8 mouse cellular contexts compared by ENCODE assay signal in the genomic region with DNA sequence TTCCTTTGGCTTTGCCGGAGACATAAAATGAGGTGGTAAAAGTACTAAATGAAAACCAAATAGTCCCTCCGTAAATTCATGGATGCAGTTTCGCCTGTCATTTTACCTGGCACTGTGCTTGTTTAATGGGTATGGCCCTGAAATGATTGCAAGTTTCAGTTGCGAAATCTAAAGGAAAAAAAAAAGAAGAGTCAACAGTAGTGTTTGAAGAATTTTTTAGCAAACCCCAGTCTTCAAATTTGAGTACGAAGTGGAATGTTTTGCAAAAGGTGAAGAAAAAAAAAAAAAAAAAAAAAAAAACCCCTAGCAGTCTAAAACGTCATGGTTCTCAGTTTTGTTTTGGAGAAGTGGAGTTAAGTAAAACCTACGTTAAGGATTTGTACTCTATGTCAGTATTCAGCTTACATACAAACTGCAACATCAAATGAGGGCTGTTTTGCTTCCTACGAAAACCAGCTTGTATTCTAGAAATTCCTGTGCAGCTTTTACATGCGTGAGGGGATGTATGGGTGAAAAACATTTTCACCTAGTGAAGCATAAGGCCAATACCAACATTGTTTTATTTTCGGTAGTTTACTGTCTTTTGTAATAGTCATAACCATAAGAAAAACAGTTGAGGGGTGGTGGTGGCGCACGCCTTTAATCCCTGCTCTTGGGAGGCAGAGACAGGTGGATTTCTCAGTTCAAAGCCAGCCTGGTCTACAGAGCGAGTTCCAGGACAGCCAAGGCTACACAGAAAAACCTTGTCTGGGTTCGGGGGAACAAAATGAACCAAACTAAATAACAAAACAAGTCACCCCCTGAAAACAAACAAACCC. TPM values are rescaled to one million over a fixed set of nuclear protein-coding genes. Genes with fewer than 3 reads are reported as not detected.
DNase-seq lines count a peak whose midpoint lies in the region; ATAC-seq and TF ChIP-seq lines count a peak whose summit lies in the region.

No protein-coding gene starts in this region.

- no peak for TF ChIP-seq POLR2A in liver, adult 2 months (IDR thresholded peaks at IDR 0.05; ENCODE audit: extremely low read depth, insufficient read depth, low read length)
- TF ChIP-seq POLR2A in bone marrow, adult 2 months (IDR thresholded peaks at IDR 0.05; ENCODE audit: borderline replicate concordance, control insufficient read depth, low read depth, low read length) = no peak

- no peaks in the 10 kb centered on the region for H3K27me3 ChIP-seq in liver, adult 2 months (ENCODE audit: control insufficient read depth, insufficient read depth, low read length)
- no peaks in the 10 kb centered on the region for H3K27me3 ChIP-seq in hindbrain, embryonic 12.5 days
- no peaks in the 10 kb centered on the region for H3K27me3 ChIP-seq in midbrain, embryonic 13.5 days

- H3K79me2 ChIP-seq in liver, adult 2 months (ENCODE audit: control insufficient read depth, insufficient read depth, low read length) = peaks cover 12% of the 10 kb centered on the region; the same call in 1 of the 2 replicates

- H3K9me3 ChIP-seq in hindbrain, embryonic 12.5 days (replicated peaks) = no peaks in the 10 kb centered on the region
- H3K9me3 ChIP-seq in midbrain, embryonic 13.5 days = no peaks in the 10 kb centered on the region

- ATAC-seq in hindbrain, embryonic 12.5 days (ENCODE audit: low FRiP score) = no peak
- ATAC-seq in midbrain, embryonic 13.5 days = no peak

- H3K36me3 ChIP-seq in liver, adult 2 months (ENCODE audit: control insufficient read depth, insufficient read depth, low read length) = peaks cover 2% of the 10 kb centered on the region; the same call in 1 of the 2 replicates
- H3K36me3 ChIP-seq in hindbrain, embryonic 12.5 days = no peaks in the 10 kb centered on the region
- H3K36me3 ChIP-seq in midbrain, embryonic 13.5 days = no peaks in the 10 kb centered on the region

- 7% methylated on average over 14 of the region's 14 CpGs for WGBS in liver, adult 2 months
- 16% methylated on average over 14 of the region's 14 CpGs for WGBS in bone marrow, adult 2 months
- WGBS in hindbrain, embryonic 12.5 days = 51% methylated on average over 14 of the region's 14 CpGs
- WGBS in midbrain, embryonic 13.5 days = 49% methylated on average over 14 of the region's 14 CpGs

- H3K4me2 ChIP-seq in hindbrain, embryonic 12.5 days (replicated peaks) = peak overlapping the region; percentile 54
- peak overlapping the region; percentile 70 for H3K4me2 ChIP-seq in midbrain, embryonic 13.5 days (replicated peaks)

- peaks cover 21% of the 10 kb centered on the region for H3K4me1 ChIP-seq in liver, adult 2 months (ENCODE audit: control insufficient read depth, insufficient read depth, low read length)
- no peaks in the 10 kb centered on the region; the same call in 1 of the 2 replicates for H3K4me1 ChIP-seq in bone marrow, adult 2 months (ENCODE audit: control insufficient read depth, insufficient read depth, low read length)
- H3K4me1 ChIP-seq in hindbrain, embryonic 12.5 days = peaks cover 4% of the 10 kb centered on the region; the same call in 1 of the 2 replicates
- H3K4me1 ChIP-seq in midbrain, embryonic 13.5 days (replicated peaks) = peaks cover 5% of the 10 kb centered on the region; the same call in 1 of the 2 replicates

- peak overlapping the region; percentile 57; the same call in 1 of the 2 replicates for H3K9ac ChIP-seq in liver, adult 2 months (ENCODE audit: low read depth, low read length)
- no peak overlapping the region for H3K9ac ChIP-seq in hindbrain, embryonic 12.5 days
- peak overlapping the region; percentile 83; the same call in 1 of the 2 replicates for H3K9ac ChIP-seq in midbrain, embryonic 13.5 days (replicated peaks)

- peak; percentile 93 for DNase-seq in liver, adult 2 months (ENCODE audit: extremely low read depth, low read depth, low spot score)
- DNase-seq in liver = no peak
- DNase-seq in retina, embryonic 14.5 days (ENCODE audit: low spot score) = no peak
- DNase-seq in kidney, adult 8-10 months = no peak
- no peak for DNase-seq in natural killer cell, adult 2 months (ENCODE audit: low spot score in 2 of 2)

- peak overlapping the region; percentile 96 for H3K27ac ChIP-seq in liver, adult 2 months (replicated peaks; ENCODE audit: insufficient read depth, low read depth, low read length)
- H3K27ac ChIP-seq in bone marrow, adult 2 months (ENCODE audit: control insufficient read depth, insufficient read depth, low read depth, low read length, poor library complexity) = no peak overlapping the region
- no peak overlapping the region for H3K27ac ChIP-seq in hindbrain, embryonic 12.5 days
- no peak overlapping the region for H3K27ac ChIP-seq in midbrain, embryonic 13.5 days

- no peak for TF ChIP-seq CTCF in liver, adult 2 months (IDR thresholded peaks at IDR 0.05; ENCODE audit: low read depth, low read length)
- TF ChIP-seq CTCF in bone marrow, adult 2 months (IDR thresholded peaks at IDR 0.05; ENCODE audit: control insufficient read depth, insufficient read depth, low read length) = no peak

- H3K4me3 ChIP-seq in liver, adult 2 months (ENCODE audit: insufficient read depth, low read depth, low read length) = peak overlapping the region; percentile 88
- peak overlapping the region; percentile 74 for H3K4me3 ChIP-seq in bone marrow, adult 2 months (replicated peaks; ENCODE audit: control insufficient read depth, low read depth, low read length)
- peak overlapping the region; percentile 70 for H3K4me3 ChIP-seq in hindbrain, embryonic 12.5 days
- H3K4me3 ChIP-seq in midbrain, embryonic 13.5 days (replicated peaks) = peak overlapping the region; percentile 66

RNA-seq across cellular contexts. Expression of a gene that starts 1.6 kb away (rescaled TPM):
- total RNA-seq in liver, adult 2 months (2014; rRNA removed) = 69.9 and 74.5 TPM in 2 replicates
- polyA plus RNA-seq in liver, adult 2 months (2012; rRNA removed) = 16.5 and 19.4 TPM in 2 replicates
- polyA plus RNA-seq in bone marrow, adult 2 months (2011; ENCODE audit: insufficient read depth, insufficient read length, low replicate concordance, missing spikeins) = 15.1 and 16.3 TPM in 2 replicates
- 9.4 and 10.5 TPM in 2 replicates for polyA plus RNA-seq in hindbrain, embryonic 12.5 days (2016; fragmentation: Nextera tagmentation; extraction: Ambion mirVana)
- 6.0 and 6.3 TPM in 2 replicates for polyA plus RNA-seq in midbrain, embryonic 13.5 days (2015; fragmentation: Nextera tagmentation; extraction: Ambion mirVana)

RNA-seq across cellular contexts. Expression of a gene that starts 12.3 kb away (rescaled TPM):
- 22.5 and 33.6 TPM in 2 replicates for total RNA-seq in liver, adult 2 months (2014; rRNA removed)
- 45.7 and 50.0 TPM in 2 replicates for polyA plus RNA-seq in liver, adult 2 months (2012; rRNA removed)
- polyA plus RNA-seq in bone marrow, adult 2 months (2011; ENCODE audit: insufficient read depth, insufficient read length, low replicate concordance, missing spikeins) = 53.1 and 78.4 TPM in 2 replicates
- polyA plus RNA-seq in hindbrain, embryonic 12.5 days (2016; fragmentation: Nextera tagmentation; extraction: Ambion mirVana) = 380 and 385 TPM in 2 replicates
- polyA plus RNA-seq in midbrain, embryonic 13.5 days (2015; fragmentation: Nextera tagmentation; extraction: Ambion mirVana) = 557 and 566 TPM in 2 replicates
